Mouse (Mus musculus) neural tube, embryonic 15.5 days (tissue): ENCODE measurements around the gene Daxx. TPM values are rescaled to one million over a fixed set of nuclear protein-coding genes. Genes with fewer than 3 reads are reported as not detected.

Experiments
- ATAC-seq: fragments of 200-750 bp; cut with Nextera tagmentation; 2 replicates; pipeline ENCODE4 v1.8.0; 2017; ENCODE audit warnings: mild to moderate bottlenecking, moderate TSS enrichment, moderate library complexity; ENCODE audit not compliant: low FRiP score
- H3K27ac ChIP-seq: fragments of 300-500 bp; sonication (generic); replicated peaks from 2 replicates; pipeline ENCODE4 v1.5.1; 2015; ENCODE audit warnings: mild to moderate bottlenecking, inconsistent platforms
- H3K27me3 ChIP-seq: fragments of 300-500 bp; sonication (generic); replicated peaks from 2 replicates; pipeline ENCODE4 v1.6.1; 2015; ENCODE audit warnings: inconsistent platforms
- H3K36me3 ChIP-seq: fragments of 300-500 bp; sonication (generic); 2 replicates; pipeline ENCODE4 v1.6.1; 2015; ENCODE audit warnings: inconsistent platforms
- H3K4me1 ChIP-seq: fragments of 300-500 bp; sonication (generic); 2 replicates; pipeline ENCODE4 v1.6.1; 2015; ENCODE audit warnings: inconsistent platforms
- H3K4me2 ChIP-seq: fragments of 300-500 bp; sonication (generic); 2 replicates; pipeline ENCODE4 v1.6.1; 2015; ENCODE audit warnings: inconsistent platforms, mild to moderate bottlenecking, moderate library complexity
- H3K4me3 ChIP-seq: fragments of 300-500 bp; sonication (generic); replicated peaks from 2 replicates; pipeline ENCODE4 v1.5.1; 2015; ENCODE audit warnings: mild to moderate bottlenecking, inconsistent platforms
- H3K9ac ChIP-seq: fragments of 300-500 bp; sonication (generic); replicated peaks from 2 replicates; pipeline ENCODE4 v1.6.1; 2015; ENCODE audit warnings: mild to moderate bottlenecking, inconsistent platforms
- H3K9me3 ChIP-seq: fragments of 300-500 bp; sonication (generic); replicated peaks from 2 replicates; pipeline ENCODE4 v1.6.1; 2016; ENCODE audit warnings: inconsistent platforms
- WGBS: fragments of 180-500 bp; shearing (Covaris S2); methylation state at CpG from one replicate; pipeline ENCODE4 v1.1.7; 2015; ENCODE audit warnings: mixed read lengths; 5-methylcytosine and 5-hydroxymethylcytosine counted together
- polyA plus RNA-seq: library from polyadenylated mRNA; unstranded; fragments of >200 nt; fragmentation: Nextera tagmentation; extraction: Ambion mirVana; gene quantifications from 2 replicates; pipeline ENCODE4 v1.2.1, GENCODE M21; 2015

Daxx gene
- polyA plus RNA-seq, 1 experiment from 2014 or later = 50.7 TPM

GRCm38 (mm10) chr17:33938783-33939182 lies 29.6 kb downstream of the Daxx start:
- Histone ChIP-seq H3K9ac (no peak overlapping the region), H3K4me2 (peak overlapping the region; percentile 96; the same call in 1 of the 2 replicates), H3K9me3 (no peaks in the 10 kb centered on the region), H3K36me3 (peaks cover 46% of the 10 kb centered on the region), H3K27ac (no peak overlapping the region), H3K4me3 (peak overlapping the region; percentile 91), H3K27me3 (no peaks in the 10 kb centered on the region), H3K4me1 (peaks cover 26% of the 10 kb centered on the region)
- ATAC-seq = no peak
- 73% methylated on average over 11 of the region's 11 CpGs for WGBS

DNA sequence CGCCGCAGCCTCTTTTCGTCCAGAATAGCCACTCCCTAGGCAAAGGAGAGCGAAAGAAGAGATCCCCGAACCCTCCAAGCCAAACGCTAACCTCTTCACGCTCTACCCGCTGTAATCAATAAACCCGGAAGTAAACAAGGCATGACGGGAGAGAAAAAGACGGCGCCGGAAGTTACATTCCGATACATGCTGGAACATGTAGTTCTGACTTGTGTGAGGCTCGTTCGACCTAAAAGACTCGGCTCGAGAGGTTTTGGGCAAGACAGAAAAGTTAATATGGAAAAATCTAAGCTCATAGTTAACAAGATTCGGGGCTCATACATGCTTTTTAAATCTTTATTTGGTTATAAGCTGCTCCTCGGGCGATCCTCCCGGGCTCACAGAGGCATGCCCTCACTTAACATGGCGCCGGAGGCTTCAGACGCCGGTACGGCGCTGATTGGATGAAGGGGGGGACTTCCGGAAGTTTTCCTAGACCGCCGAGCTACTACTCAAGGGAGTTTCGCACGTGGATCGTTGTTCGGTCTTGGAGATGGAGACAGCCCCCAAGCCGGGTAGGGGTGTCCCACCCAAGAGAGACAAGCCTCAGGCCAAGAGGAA lies 31.1 kb downstream of the Daxx start, which contains the start of the genes Pfdn6 and Wdr46:
Gene Pfdn6, minus strand, starts transcription at position 138 of the 600 bp plus-strand sequence.
Gene Wdr46, plus strand, starts transcription at position 455 of the 600 bp plus-strand sequence.
- peak; percentile 91 for ATAC-seq
- peaks cover 45% of the 10 kb centered on the region for H3K36me3 ChIP-seq

DNA sequence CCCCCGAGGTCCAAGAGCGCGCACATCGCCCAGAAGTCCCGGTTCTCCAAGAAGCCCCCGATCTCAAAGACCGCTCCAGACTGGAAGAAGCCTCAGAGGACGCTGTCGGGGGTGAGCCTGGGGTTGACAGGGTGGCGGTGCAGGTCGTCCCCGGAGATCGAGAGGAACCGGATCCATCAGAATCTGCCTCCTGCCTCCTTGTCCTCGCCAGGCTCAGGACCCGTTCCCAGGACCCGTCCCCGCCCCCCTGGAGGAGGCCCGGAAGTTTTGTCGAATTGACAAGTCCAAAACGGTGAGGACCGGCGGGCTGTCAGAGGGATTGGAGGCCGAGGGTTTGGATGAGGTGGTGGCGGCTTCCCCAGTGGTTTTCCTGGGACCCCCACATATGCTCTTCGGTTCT lies 31.8 kb downstream of the Daxx start:
- peaks cover 46% of the 10 kb centered on the region for H3K36me3 ChIP-seq
- 3% methylated on average over 26 of the region's 26 CpGs for WGBS
- no peaks in the 10 kb centered on the region for H3K9me3 ChIP-seq
- H3K4me2 ChIP-seq = peak overlapping the region; percentile 96
- peak overlapping the region; percentile 88 for H3K9ac ChIP-seq
- H3K27me3 ChIP-seq = no peaks in the 10 kb centered on the region
- H3K27ac ChIP-seq = 0 out of 2 replicates have a peak overlapping the region, but pooled peaks have one; percentile 61
- ATAC-seq = peak; percentile 12; the same call in 1 of the 2 replicates
- H3K4me3 ChIP-seq = peak overlapping the region; percentile 91
- H3K4me1 ChIP-seq = peaks cover 26% of the 10 kb centered on the region

More for the DNA sequence above, 31.1 kb downstream of the Daxx start, which contains the start of the genes Pfdn6 and Wdr46:
- H3K27ac ChIP-seq = peak within 1 kb of the TSS; percentile 61
- H3K9ac ChIP-seq = peak within 1 kb of the TSS; percentile 88
- peaks cover 26% of the 10 kb centered on the region for H3K4me1 ChIP-seq
- H3K4me2 ChIP-seq = peak within 1 kb of the TSS; percentile 96
- H3K9me3 ChIP-seq = no peaks in the 10 kb centered on the region
- H3K27me3 ChIP-seq = no peaks in the 10 kb centered on the region
- WGBS = under 1% methylated on average over 36 of the region's 36 CpGs
- H3K4me3 ChIP-seq = peak within 1 kb of the TSS; percentile 91

DNA sequence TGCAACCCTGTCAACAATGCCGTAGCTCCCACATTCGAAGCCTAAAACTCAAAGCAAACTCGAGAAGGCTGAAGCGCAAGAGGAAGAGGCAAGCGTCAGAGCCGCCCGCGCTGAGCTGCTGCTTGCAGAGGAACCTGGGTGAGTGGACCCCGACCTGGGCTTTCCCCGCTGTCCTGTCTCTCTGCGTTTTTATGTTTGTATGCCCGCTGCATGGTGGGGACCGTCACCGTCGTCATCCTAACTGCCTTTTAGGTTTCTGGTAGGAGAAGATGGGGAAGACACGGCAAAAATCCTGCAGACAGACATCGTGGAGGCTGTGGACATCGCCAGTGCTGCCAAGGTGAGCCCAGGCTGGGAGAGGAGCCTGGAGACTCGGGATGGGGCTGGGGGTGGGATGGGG lies 32.2 kb downstream of the Daxx start:
- H3K4me3 ChIP-seq = peak overlapping the region; percentile 91
- peaks cover 50% of the 10 kb centered on the region for H3K36me3 ChIP-seq
- no peak overlapping the region for H3K27ac ChIP-seq
- H3K4me2 ChIP-seq = peak overlapping the region; percentile 96
- peaks cover 26% of the 10 kb centered on the region for H3K4me1 ChIP-seq
- peak overlapping the region; percentile 88 for H3K9ac ChIP-seq
- 57% methylated on average over 19 of the region's 19 CpGs for WGBS
- ATAC-seq = no peak
- no peaks in the 10 kb centered on the region for H3K27me3 ChIP-seq
- H3K9me3 ChIP-seq = no peaks in the 10 kb centered on the region

DNA sequence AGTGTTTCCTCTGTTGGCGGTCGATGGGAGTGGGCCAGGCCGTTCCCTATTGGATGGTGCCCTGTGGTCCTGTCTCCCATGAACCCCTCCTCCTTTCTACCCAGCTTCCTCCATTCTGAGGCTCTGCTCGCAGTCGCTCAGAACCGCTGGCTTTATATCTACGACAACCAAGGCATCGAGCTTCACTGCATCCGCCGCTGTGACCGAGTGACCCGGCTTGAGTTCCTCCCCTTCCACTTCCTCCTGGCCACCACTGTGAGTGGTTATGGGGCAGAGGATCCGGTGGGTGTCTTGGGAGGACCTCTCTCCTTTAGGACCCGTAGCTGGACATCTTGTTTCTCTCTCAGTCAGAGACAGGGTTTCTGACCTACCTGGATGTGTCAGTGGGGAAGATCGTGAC lies 34.2 kb downstream of the Daxx start:
- no peak for ATAC-seq
- Histone ChIP-seq H3K4me3 (no peak overlapping the region), H3K9me3 (no peaks in the 10 kb centered on the region), H3K27ac (no peak overlapping the region), H3K36me3 (peaks cover 46% of the 10 kb centered on the region), H3K4me2 (no peak overlapping the region), H3K4me1 (peaks cover 34% of the 10 kb centered on the region), H3K9ac (no peak overlapping the region), H3K27me3 (no peaks in the 10 kb centered on the region)
- 94% methylated on average over 15 of the region's 15 CpGs for WGBS

GRCm38 (mm10) chr17:33947430-33948089 lies 38.3 kb downstream of the Daxx start:
- no peak for ATAC-seq
- no peaks in the 10 kb centered on the region for H3K9me3 ChIP-seq
- no peak overlapping the region for H3K27ac ChIP-seq
- peaks cover 47% of the 10 kb centered on the region for H3K4me1 ChIP-seq
- no peaks in the 10 kb centered on the region for H3K27me3 ChIP-seq
- H3K4me2 ChIP-seq = no peak overlapping the region
- H3K9ac ChIP-seq = no peak overlapping the region
- WGBS = 92% methylated on average over 10 of the region's 10 CpGs
- no peak overlapping the region for H3K4me3 ChIP-seq
- peaks cover 58% of the 10 kb centered on the region for H3K36me3 ChIP-seq

DNA sequence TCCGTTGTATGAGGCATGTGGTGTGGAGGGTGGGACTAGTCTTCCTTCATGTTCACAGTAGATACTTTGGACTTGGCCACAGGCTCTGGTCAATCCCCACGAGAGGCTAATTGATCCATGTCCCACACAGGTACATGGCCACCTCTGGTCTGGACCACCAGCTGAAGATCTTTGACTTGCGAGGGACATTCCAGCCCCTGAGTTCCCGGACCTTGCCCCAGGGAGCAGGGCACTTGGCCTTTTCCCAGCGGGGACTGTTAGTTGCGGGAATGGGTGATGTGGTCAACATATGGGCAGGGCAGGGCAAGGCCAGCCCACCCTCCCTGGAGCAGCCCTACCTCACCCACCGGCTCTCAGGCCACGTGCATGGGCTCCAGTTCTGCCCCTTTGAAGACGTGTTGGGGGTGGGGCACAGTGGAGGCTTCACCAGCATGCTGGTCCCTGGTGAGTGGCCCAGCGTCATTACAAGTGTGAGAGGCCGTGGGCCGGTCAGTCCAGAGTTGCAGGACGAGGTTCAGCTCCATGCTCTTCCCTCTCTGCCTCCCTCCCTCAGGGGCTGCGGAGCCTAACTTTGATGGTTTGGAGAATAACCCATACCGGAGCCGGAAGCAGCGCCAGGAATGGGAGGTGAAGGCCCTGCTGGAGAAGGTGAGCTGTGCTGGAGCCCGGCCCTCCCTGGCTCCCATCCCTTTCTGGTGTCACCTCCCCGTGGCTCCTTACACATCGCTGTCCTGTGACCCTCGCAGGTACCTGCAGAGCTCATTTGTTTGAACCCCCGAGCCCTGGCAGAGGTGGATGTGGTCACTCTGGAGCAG lies 39.1 kb downstream of the Daxx start:
- Histone ChIP-seq H3K4me1 (peaks cover 54% of the 10 kb centered on the region), H3K9me3 (no peaks in the 10 kb centered on the region), H3K9ac (no peak overlapping the region), H3K27me3 (no peaks in the 10 kb centered on the region), H3K27ac (no peak overlapping the region), H3K36me3 (peaks cover 60% of the 10 kb centered on the region), H3K4me3 (no peak overlapping the region), H3K4me2 (no peak overlapping the region)
- 90% methylated on average over 22 of the region's 22 CpGs for WGBS
- no peak for ATAC-seq

- peaks cover 57% of the 10 kb centered on the region for H3K36me3 ChIP-seq
- H3K27me3 ChIP-seq = no peaks in the 10 kb centered on the region
- H3K4me1 ChIP-seq = peaks cover 61% of the 10 kb centered on the region
- no peaks in the 10 kb centered on the region for H3K9me3 ChIP-seq
- no peak overlapping the region for H3K27ac ChIP-seq
- H3K9ac ChIP-seq = no peak overlapping the region
- H3K4me2 ChIP-seq = peak overlapping the region; percentile 96
- H3K4me3 ChIP-seq = no peak overlapping the region
- ATAC-seq = no peak
- WGBS = 89% methylated on average over 19 of the region's 19 CpGs
Measured at GRCm38 (mm10) chr17:33948905-33949537, 39.8 kb downstream of the Daxx start.

GRCm38 (mm10) chr17:33950131-33950625 lies 41.0 kb downstream of the Daxx start:
- no peak for ATAC-seq
- H3K27me3 ChIP-seq = no peaks in the 10 kb centered on the region
- peak overlapping the region; percentile 96 for H3K4me2 ChIP-seq
- peak overlapping the region; percentile 59 for H3K4me3 ChIP-seq
- H3K4me1 ChIP-seq = peaks cover 70% of the 10 kb centered on the region
- H3K9me3 ChIP-seq = no peaks in the 10 kb centered on the region
- peaks cover 50% of the 10 kb centered on the region for H3K36me3 ChIP-seq
- H3K9ac ChIP-seq = peak overlapping the region; percentile 77
- peak overlapping the region; percentile 94 for H3K27ac ChIP-seq
- 74% methylated on average over 10 of the region's 10 CpGs for WGBS

GRCm38 (mm10) chr17:33951021-33951946 lies 42.1 kb downstream of the Daxx start, which contains the start of gene B3galt4:
TSS of gene B3galt4 (minus strand) at chr17:33951488.
- H3K27me3 ChIP-seq = no peaks in the 10 kb centered on the region
- peak within 1 kb of the TSS; percentile 96 for H3K4me2 ChIP-seq
- H3K9me3 ChIP-seq = no peaks in the 10 kb centered on the region
- ATAC-seq = peak; percentile 80
- H3K9ac ChIP-seq = peak within 1 kb of the TSS; percentile 77
- WGBS = under 1% methylated on average over 45 of the region's 45 CpGs
- H3K36me3 ChIP-seq = peaks cover 39% of the 10 kb centered on the region
- H3K4me1 ChIP-seq = peaks cover 71% of the 10 kb centered on the region
- H3K27ac ChIP-seq = peak within 1 kb of the TSS; percentile 94
- H3K4me3 ChIP-seq = peak within 1 kb of the TSS; percentile 59
